Mouse (Mus musculus) midbrain, embryonic 15.5 days (tissue): ENCODE results near the gene Rfx3. TPM values are rescaled to one million over a fixed set of nuclear protein-coding genes. Genes with fewer than 3 reads are reported as not detected.

Experiments
- ATAC-seq: fragments of 200-750 bp; cut with Nextera tagmentation; replicated peaks from 2 replicates; pipeline ENCODE4 v1.8.0; 2017; ENCODE audit warnings: moderate TSS enrichment
- H3K27ac ChIP-seq: fragments of 300-500 bp; sonication (generic); 2 replicates; pipeline ENCODE4 v1.5.1; 2015; ENCODE audit warnings: mild to moderate bottlenecking, inconsistent platforms
- H3K27me3 ChIP-seq: fragments of 300-500 bp; sonication (generic); replicated peaks from 2 replicates; pipeline ENCODE4 v1.6.1; 2015; ENCODE audit warnings: inconsistent platforms
- H3K36me3 ChIP-seq: fragments of 300-500 bp; sonication (generic); replicated peaks from 2 replicates; pipeline ENCODE4 v1.6.1; 2015; ENCODE audit warnings: inconsistent platforms
- H3K4me1 ChIP-seq: fragments of 300-500 bp; sonication (generic); 2 replicates; pipeline ENCODE4 v1.6.1; 2015; ENCODE audit warnings: inconsistent platforms
- H3K4me2 ChIP-seq: fragments of 300-500 bp; sonication (generic); 2 replicates; pipeline ENCODE4 v1.6.1; 2015; ENCODE audit warnings: inconsistent platforms, mild to moderate bottlenecking, moderate library complexity
- H3K4me3 ChIP-seq: fragments of 300-500 bp; sonication (generic); 2 replicates; pipeline ENCODE4 v1.5.1; 2015; ENCODE audit warnings: mild to moderate bottlenecking, inconsistent platforms
- H3K9ac ChIP-seq: fragments of 300-500 bp; sonication (generic); 2 replicates; pipeline ENCODE4 v1.6.1; 2015; ENCODE audit warnings: mild to moderate bottlenecking, inconsistent platforms
- H3K9me3 ChIP-seq: fragments of 300-500 bp; sonication (generic); 2 replicates; pipeline ENCODE4 v1.6.1; 2016; ENCODE audit warnings: inconsistent platforms
- WGBS: fragments of 180-500 bp; shearing (Covaris S2); methylation state at CpG from one replicate; pipeline ENCODE4 v1.1.7; 2015; ENCODE audit warnings: mixed read lengths; 5-methylcytosine and 5-hydroxymethylcytosine counted together
- polyA plus RNA-seq: library from polyadenylated mRNA; unstranded; fragments of >200 nt; fragmentation: Nextera tagmentation; extraction: Ambion mirVana; gene quantifications from 2 replicates; pipeline ENCODE4 v1.2.1, GENCODE M21; 2015

Gene Rfx3
- polyA plus RNA-seq, 1 experiment from 2014 or later, result 32.2 TPM

DNA sequence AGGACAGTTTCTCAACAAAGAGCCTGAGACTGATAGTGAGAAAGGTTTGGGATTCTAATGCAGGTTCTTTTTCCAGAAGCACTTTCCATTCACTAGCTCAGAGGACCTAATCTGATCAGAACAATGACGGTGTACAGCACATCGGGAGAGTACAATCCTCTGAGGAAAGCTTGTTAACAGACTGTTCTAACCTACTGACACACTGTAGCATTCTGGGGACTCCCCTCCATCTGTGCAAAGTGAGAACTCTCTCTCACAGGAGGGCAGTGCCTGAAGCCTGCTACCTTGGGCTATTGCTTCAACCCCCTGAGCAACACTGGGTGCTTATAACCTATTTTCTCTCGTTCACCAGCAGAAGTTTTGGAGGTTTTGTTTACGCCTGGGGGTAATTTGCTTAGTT lies 106.8 kb downstream of the Rfx3 start:
- Histone ChIP-seq H3K27me3 (no peaks in the 10 kb centered on the region), H3K4me3 (no peak overlapping the region), H3K9me3 (no peaks in the 10 kb centered on the region), H3K27ac (0 out of 2 replicates have a peak overlapping the region, but pooled peaks have one; percentile 5), H3K36me3 (no peaks in the 10 kb centered on the region), H3K9ac (no peak overlapping the region), H3K4me2 (no peak overlapping the region), H3K4me1 (peaks cover 8% of the 10 kb centered on the region)
- 37% methylated on average over 4 of the region's 4 CpGs for WGBS
- peak; percentile 54; the same call in 1 of the 2 replicates for ATAC-seq

DNA sequence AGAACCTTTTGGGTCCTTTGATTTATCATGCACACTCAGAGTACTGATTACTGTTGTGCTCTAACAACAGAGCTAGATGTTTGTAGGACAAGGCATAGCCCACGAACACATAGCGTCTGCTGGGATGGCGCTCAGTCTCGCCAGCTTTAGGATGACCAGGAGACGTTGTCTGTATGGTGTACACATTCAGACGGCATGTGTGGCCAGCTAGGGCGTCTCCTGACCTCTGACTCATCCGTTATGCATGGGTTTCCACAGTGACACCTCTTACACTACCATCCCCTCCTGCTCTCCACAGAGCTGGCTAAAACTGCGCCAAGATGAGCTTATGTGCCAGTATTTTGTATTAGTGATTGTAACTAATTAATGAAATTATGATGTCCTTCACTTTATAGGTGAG lies 108.4 kb downstream of the Rfx3 start:
- Histone ChIP-seq H3K36me3 (no peaks in the 10 kb centered on the region), H3K4me1 (peaks cover 8% of the 10 kb centered on the region), H3K4me3 (no peak overlapping the region), H3K27me3 (no peaks in the 10 kb centered on the region), H3K9me3 (no peaks in the 10 kb centered on the region), H3K4me2 (no peak overlapping the region), H3K9ac (no peak overlapping the region), H3K27ac (no peak overlapping the region)
- 74% methylated on average over 9 of the region's 9 CpGs for WGBS
- ATAC-seq, result no peak

DNA sequence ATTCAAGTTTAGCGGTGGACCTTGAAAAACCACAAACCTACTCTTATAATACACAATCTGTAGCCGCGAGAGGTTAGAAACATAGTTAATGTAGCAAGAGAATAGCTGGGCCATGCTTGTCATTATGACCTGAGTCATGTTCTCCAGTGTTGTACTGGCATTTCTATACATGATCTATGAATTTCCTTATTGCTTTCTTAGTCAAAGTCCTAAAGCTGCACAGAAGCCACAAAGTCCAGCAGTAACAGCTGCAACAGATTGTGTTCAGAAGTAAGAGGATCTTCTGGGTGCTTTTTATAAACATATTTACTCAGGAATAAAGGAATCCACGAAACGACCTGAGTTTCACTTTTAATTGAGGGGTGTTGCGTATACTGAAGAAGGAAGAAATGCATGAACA lies 109.3 kb downstream of the Rfx3 start:
- Histone ChIP-seq H3K27me3 (no peaks in the 10 kb centered on the region), H3K36me3 (no peaks in the 10 kb centered on the region), H3K4me2 (no peak overlapping the region), H3K9me3 (no peaks in the 10 kb centered on the region), H3K27ac (no peak overlapping the region), H3K4me3 (no peak overlapping the region), H3K4me1 (peaks cover 8% of the 10 kb centered on the region), H3K9ac (no peak overlapping the region)
- 70% methylated on average over 6 of the region's 6 CpGs for WGBS
- ATAC-seq, result no peak

DNA sequence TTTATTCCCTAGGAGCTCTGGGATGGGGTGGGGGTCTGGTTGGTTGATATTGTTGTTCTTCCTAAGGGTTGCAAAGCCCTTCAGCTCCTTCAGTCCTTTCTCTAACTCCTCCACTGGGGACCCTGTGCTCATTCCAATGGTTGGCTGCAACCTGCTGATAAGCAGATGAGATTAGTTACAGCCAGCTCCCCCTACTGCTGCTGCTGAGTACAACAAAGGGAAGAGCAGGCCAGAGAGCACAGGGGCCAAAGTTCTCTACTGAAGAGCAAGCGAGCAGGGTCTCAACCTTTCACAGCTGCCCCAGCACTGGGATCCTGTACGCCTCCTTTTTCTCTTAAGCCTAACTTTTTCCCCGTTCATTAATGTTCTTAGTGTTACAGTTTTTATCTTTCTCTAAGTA lies 126.4 kb downstream of the Rfx3 start:
- no peaks in the 10 kb centered on the region for H3K9me3 ChIP-seq
- no peak overlapping the region for H3K27ac ChIP-seq
- H3K36me3 ChIP-seq, result no peaks in the 10 kb centered on the region
- H3K4me3 ChIP-seq, result no peak overlapping the region
- no peaks in the 10 kb centered on the region for H3K27me3 ChIP-seq
- H3K9ac ChIP-seq, result no peak overlapping the region
- no peak for ATAC-seq
- no peaks in the 10 kb centered on the region for H3K4me1 ChIP-seq
- 70% methylated on average over 3 of the region's 3 CpGs for WGBS
- no peak overlapping the region for H3K4me2 ChIP-seq

DNA sequence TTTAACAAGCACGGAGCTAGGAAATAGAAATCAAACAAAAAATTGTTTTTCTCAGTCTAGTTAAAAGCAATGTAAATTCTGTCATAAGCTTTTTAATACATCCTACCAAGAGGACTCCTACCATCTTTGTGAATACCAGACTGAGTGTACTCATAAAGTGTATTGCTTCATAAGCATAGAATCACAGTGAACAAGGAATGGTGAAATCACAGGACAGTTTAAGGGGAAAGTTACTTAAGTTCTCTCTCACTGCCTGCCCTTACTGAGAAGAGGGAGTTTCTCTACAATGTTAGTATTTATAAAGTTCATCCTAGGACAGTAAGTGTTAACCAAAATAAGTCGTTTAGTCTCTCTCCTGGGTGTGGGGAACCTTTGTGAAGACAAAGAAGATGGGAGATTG lies 133.5 kb downstream of the Rfx3 start:
- Histone ChIP-seq H3K27me3 (no peaks in the 10 kb centered on the region), H3K9me3 (no peaks in the 10 kb centered on the region), H3K4me2 (no peak overlapping the region), H3K4me1 (no peaks in the 10 kb centered on the region), H3K27ac (no peak overlapping the region), H3K4me3 (no peak overlapping the region), H3K36me3 (no peaks in the 10 kb centered on the region), H3K9ac (no peak overlapping the region)
- 91% methylated on average over 2 of the region's 2 CpGs for WGBS
- no peak for ATAC-seq

DNA sequence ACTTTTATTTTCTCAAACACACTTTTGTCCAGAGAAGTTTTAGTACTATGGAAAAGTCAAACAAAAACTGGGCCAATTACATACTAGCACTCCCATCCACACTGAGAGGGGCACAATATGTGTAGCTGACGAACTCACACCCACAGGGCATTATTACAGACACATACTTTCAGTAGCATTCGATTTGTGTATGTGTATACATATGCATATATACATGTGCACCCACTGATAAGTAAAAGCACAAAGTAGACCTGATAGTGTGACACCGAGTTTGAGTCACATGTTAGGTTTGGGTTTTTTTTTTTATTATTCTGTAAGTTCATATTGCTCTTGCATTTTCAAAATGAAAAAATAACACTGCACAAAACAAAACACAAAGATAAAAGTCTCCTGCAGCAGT lies 140.2 kb downstream of the Rfx3 start:
- WGBS, result 90% methylated on average over 3 of the region's 3 CpGs
- H3K4me3 ChIP-seq, result no peak overlapping the region
- no peaks in the 10 kb centered on the region for H3K9me3 ChIP-seq
- no peak overlapping the region for H3K27ac ChIP-seq
- H3K27me3 ChIP-seq, result no peaks in the 10 kb centered on the region
- no peak overlapping the region for H3K4me2 ChIP-seq
- no peaks in the 10 kb centered on the region for H3K36me3 ChIP-seq
- no peak overlapping the region for H3K9ac ChIP-seq
- no peaks in the 10 kb centered on the region for H3K4me1 ChIP-seq
- no peak for ATAC-seq

DNA sequence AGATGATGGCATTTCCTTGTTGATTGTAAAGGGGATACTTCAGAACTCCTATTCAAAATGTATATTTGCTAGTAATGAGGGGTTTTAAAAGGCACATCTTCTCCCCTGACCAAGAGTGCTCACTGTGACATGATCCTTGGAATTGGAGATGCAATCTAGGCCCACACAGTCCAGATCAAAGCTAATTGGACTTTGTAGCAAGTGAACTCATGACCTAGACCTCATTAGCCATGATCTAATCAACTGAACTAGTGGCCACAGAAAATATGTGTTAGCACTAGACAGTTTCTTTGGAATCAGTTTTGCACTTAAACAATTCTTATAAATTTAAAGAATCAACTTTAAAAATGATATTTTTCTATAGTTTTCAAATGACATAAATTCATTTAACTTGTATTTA lies 151.3 kb downstream of the Rfx3 start:
- Histone ChIP-seq H3K4me1 (no peaks in the 10 kb centered on the region), H3K9me3 (no peaks in the 10 kb centered on the region), H3K4me2 (no peak overlapping the region), H3K36me3 (no peaks in the 10 kb centered on the region), H3K9ac (no peak overlapping the region), H3K27ac (no peak overlapping the region), H3K27me3 (no peaks in the 10 kb centered on the region), H3K4me3 (no peak overlapping the region)
- ATAC-seq, result no peak

DNA sequence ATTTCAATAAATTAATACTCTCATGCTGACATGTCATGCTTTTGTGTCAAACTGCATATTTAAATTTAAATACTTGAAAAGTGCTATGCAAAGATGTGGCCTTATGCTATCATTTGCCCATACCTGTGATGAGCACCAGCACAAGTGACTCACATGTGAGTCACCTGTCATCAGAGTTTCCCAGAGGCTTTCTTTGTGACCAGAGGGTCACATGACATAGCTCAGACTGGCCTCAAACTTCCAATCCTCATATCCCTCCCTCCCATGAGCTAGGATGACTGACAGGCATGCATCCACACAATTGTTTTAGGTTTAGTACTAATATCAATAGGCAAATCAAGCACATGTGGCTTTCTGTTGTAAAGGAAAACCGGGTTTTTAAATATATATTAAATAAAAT lies 162.0 kb downstream of the Rfx3 start:
- H3K4me3 ChIP-seq, result no peak overlapping the region
- H3K4me1 ChIP-seq, result 0 out of 2 replicates have a peak, but pooled peaks cover 3% of the 10 kb centered on the region
- ATAC-seq, result no peak
- H3K9me3 ChIP-seq, result no peaks in the 10 kb centered on the region
- 86% methylated on average over 1 of the region's 1 CpGs for WGBS
- no peak overlapping the region for H3K9ac ChIP-seq
- no peaks in the 10 kb centered on the region for H3K27me3 ChIP-seq
- no peak overlapping the region for H3K4me2 ChIP-seq
- H3K27ac ChIP-seq, result no peak overlapping the region
- H3K36me3 ChIP-seq, result no peaks in the 10 kb centered on the region

DNA sequence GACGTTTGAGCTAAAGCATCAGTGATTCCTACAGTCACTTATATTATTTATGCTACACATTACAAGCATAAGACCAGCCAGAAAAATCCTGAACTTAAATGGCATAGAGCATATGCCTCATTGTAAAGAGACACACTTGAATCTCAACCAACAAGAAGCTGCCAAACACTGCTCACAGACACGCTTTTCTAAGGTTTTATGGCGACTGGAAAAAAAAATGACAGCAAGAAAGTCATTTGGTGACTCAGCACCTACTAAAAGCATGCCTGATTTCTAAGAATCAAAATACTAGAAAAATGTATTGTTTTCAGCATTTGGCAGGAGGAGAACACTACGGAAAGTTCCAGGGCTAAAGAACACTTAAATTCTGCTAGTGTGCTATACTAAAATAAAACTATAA lies 163.9 kb downstream of the Rfx3 start:
- no peak for ATAC-seq
- WGBS, result 88% methylated on average over 4 of the region's 4 CpGs

DNA sequence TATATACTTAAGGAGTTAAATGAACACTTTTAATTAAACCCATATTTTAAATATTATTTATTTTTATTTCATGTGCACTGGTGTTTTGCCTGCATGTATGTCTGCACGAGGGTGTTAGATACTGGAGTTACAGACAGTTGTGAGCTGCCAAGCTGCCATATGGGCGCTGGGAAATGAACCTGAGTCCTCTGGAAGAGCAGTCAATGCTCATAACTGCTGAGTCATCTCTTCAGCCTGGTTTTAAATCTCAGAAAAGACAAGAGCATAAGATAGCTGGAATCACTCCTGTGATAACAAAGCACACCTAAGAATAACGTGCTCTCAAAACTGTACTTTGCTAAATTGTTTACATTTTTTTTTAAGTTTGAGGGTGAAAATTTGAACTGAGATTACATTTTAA lies 172.3 kb downstream of the Rfx3 start:
- WGBS, result 82% methylated on average over 3 of the region's 3 CpGs
- Histone ChIP-seq H3K27ac (no peak overlapping the region), H3K4me1 (no peaks in the 10 kb centered on the region), H3K36me3 (no peaks in the 10 kb centered on the region), H3K9me3 (no peaks in the 10 kb centered on the region), H3K9ac (no peak overlapping the region), H3K27me3 (no peaks in the 10 kb centered on the region), H3K4me2 (no peak overlapping the region), H3K4me3 (no peak overlapping the region)
- ATAC-seq, result no peak

More for the DNA sequence above, 163.9 kb downstream of the Rfx3 start:
- Histone ChIP-seq H3K9ac (no peak overlapping the region), H3K4me1 (0 out of 2 replicates have a peak, but pooled peaks cover 3% of the 10 kb centered on the region), H3K36me3 (no peaks in the 10 kb centered on the region), H3K9me3 (no peaks in the 10 kb centered on the region), H3K4me3 (no peak overlapping the region), H3K27ac (no peak overlapping the region), H3K27me3 (no peaks in the 10 kb centered on the region), H3K4me2 (no peak overlapping the region)

DNA sequence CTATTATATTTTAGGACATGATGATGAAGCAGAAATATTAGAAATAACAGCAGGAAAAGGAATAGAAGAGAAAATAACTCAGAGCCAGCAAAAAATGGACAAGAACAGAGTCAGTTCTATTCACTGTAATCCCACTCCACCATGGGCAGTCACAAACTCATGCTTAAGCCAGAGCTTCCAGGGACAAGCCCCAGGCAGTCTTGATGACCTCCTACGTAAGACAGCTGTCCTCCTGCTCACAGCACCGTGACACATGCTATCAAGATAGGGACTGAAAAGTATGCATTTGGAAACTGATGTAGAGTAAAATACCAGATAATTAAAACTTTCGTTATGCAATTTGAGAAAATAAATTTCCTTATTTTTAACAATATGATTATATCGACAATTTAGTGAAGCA lies 172.9 kb downstream of the Rfx3 start:
- H3K27ac ChIP-seq, result no peak overlapping the region
- ATAC-seq, result no peak
- no peaks in the 10 kb centered on the region for H3K27me3 ChIP-seq
- no peak overlapping the region for H3K4me3 ChIP-seq
- H3K4me1 ChIP-seq, result peaks cover 3% of the 10 kb centered on the region; the same call in 1 of the 2 replicates
- no peaks in the 10 kb centered on the region for H3K9me3 ChIP-seq
- no peak overlapping the region for H3K4me2 ChIP-seq
- H3K36me3 ChIP-seq, result no peaks in the 10 kb centered on the region
- WGBS, result 71% methylated on average over 4 of the region's 4 CpGs
- no peak overlapping the region for H3K9ac ChIP-seq

DNA sequence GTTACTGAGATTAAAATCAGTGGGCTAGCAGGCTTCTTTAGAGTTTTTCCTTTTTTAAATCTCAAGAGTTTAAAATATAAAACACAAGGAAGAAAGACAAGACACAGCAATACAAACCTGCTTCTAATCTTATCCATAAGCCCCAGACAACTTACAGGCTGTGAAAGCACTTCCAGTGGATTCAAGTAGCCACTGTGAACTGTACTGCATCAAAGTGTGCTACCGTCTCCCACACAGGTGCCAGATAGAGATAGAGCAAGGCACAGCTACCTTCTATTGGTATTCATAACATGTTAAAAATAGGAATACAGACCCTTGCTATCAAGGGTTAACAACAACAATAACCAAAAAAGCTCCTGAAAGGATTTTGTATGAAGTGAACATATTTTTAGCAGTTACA lies 178.5 kb downstream of the Rfx3 start:
- no peaks in the 10 kb centered on the region for H3K36me3 ChIP-seq
- no peak overlapping the region for H3K27ac ChIP-seq
- H3K4me2 ChIP-seq, result no peak overlapping the region
- no peaks in the 10 kb centered on the region for H3K27me3 ChIP-seq
- no peaks in the 10 kb centered on the region for H3K9me3 ChIP-seq
- no peak for ATAC-seq
- H3K9ac ChIP-seq, result no peak overlapping the region
- peaks cover 3% of the 10 kb centered on the region; the same call in 1 of the 2 replicates for H3K4me1 ChIP-seq
- 56% methylated on average over 1 of the region's 1 CpGs for WGBS
- H3K4me3 ChIP-seq, result no peak overlapping the region

DNA sequence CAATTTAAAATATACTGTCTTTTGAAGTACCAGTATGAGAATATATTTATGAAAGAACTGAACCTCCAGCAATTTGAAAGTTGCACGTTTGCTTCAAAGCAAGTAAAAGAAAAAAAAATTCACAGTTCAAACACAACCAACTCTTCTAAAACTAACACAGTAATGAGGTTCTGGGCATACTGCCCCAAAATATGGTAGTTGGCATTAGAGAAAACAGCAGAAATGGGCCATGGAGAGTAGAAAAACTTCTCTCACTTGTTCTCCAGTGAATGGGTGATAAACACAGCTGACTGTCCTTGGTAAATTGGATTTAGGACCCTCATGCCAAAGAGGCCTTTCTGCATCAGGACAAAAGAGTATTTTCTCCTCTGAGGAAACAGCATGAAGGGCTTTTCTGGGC lies 182.7 kb downstream of the Rfx3 start:
- Histone ChIP-seq H3K9me3 (no peaks in the 10 kb centered on the region), H3K9ac (no peak overlapping the region), H3K4me2 (no peak overlapping the region), H3K4me3 (no peak overlapping the region), H3K36me3 (peaks cover 9% of the 10 kb centered on the region; the same call in 1 of the 2 replicates), H3K27me3 (no peaks in the 10 kb centered on the region), H3K27ac (no peak overlapping the region), H3K4me1 (peaks cover 2% of the 10 kb centered on the region; the same call in 1 of the 2 replicates)
- ATAC-seq, result no peak
- WGBS, result 67% methylated on average over 1 of the region's 1 CpGs

DNA sequence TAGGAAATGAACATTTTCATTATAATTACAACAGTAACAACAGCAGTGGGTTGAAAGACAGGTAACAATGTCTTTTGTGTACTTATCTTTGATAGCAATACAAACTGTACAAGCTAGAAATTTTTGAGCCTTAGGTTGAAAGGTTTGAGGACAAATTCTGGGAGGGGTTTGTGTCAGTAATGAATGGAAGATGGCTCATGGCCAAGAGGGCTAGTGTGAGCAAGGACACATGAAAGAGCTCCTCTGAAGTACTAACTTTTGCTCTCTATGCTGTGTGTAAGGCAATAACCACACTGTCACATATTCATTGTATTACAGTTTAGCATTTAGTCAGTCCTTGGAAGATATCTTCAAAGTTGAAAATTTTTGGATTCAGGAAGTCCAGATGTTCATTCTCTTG lies 193.3 kb downstream of the Rfx3 start:
- H3K4me2 ChIP-seq, result no peak overlapping the region
- no peak overlapping the region for H3K4me3 ChIP-seq
- no peak overlapping the region for H3K27ac ChIP-seq
- H3K9me3 ChIP-seq, result 0 out of 2 replicates have a peak, but pooled peaks cover 1% of the 10 kb centered on the region
- no peaks in the 10 kb centered on the region for H3K4me1 ChIP-seq
- no peak overlapping the region for H3K9ac ChIP-seq
- H3K27me3 ChIP-seq, result no peaks in the 10 kb centered on the region
- peaks cover 2% of the 10 kb centered on the region for H3K36me3 ChIP-seq
- no peak for ATAC-seq
